Mouse (Mus musculus) heart, embryonic 14.5 days (tissue): ENCODE measurements around the gene Sv2c. TPM values are rescaled to one million over a fixed set of nuclear protein-coding genes. Genes with fewer than 3 reads are reported as not detected.
"Not testable (repeated sequence)": the region's sequence is repeated elsewhere in the genome, so short reads cannot be mapped to it uniquely, and the experiment has no call there.

Experiments used
- ATAC-seq: fragments of 200-750 bp; cut with Nextera tagmentation; 2 replicates; pipeline ENCODE4 v1.8.0; 2017; ENCODE audit warnings: low read depth, moderate TSS enrichment; ENCODE audit not compliant: insufficient number of reproducible peaks, insufficient read depth, low FRiP score
- H3K27ac ChIP-seq, 2 experiments: fragments of 200-500 bp in 1 of 2; fragments of 300-500 bp in 1 of 2; sonication (generic) in 1 of 2; replicated peaks in 1 of 2; 2 replicates each; pipeline ENCODE4 v1.5.1; 2012 to 2014; ENCODE audit warnings: low read depth in 2 of 2, low read length in 2 of 2, control low read depth in 1 of 2, mild to moderate bottlenecking in 1 of 2, mixed read lengths in 1 of 2; ENCODE audit not compliant: control insufficient read depth in 1 of 2, insufficient read depth in 1 of 2
- H3K27me3 ChIP-seq: fragments of 300-500 bp; sonication (generic); 2 replicates; pipeline ENCODE4 v1.6.1; 2014; ENCODE audit warnings: mild to moderate bottlenecking, low read length, control low read depth; ENCODE audit not compliant: control insufficient read depth, insufficient read depth
- H3K36me3 ChIP-seq: fragments of 300-500 bp; sonication (generic); 2 replicates; pipeline ENCODE4 v1.6.1; 2014; ENCODE audit warnings: mild to moderate bottlenecking, control low read depth, low read length, mixed read lengths; ENCODE audit not compliant: control insufficient read depth, insufficient read depth
- H3K4me1 ChIP-seq, 2 experiments: fragments of 200-500 bp in 1 of 2; fragments of 300-500 bp in 1 of 2; sonication (generic) in 1 of 2; 2 replicates each; pipeline ENCODE4 v1.6.1; 2012 to 2014; ENCODE audit warnings: low read length in 2 of 2, control low read depth in 1 of 2, mixed read lengths in 1 of 2; ENCODE audit not compliant: control insufficient read depth in 2 of 2, insufficient read depth in 2 of 2
- H3K4me2 ChIP-seq: fragments of 300-500 bp; sonication (generic); 2 replicates; pipeline ENCODE4 v1.6.1; 2014; ENCODE audit warnings: mild to moderate bottlenecking, low read length
- H3K4me3 ChIP-seq, 2 experiments: fragments of 200-500 bp in 1 of 2; fragments of 300-500 bp in 1 of 2; sonication (generic) in 1 of 2; 2 replicates each; pipeline ENCODE4 v1.5.1; 2012 to 2014; ENCODE audit warnings: low read length in 2 of 2, mild to moderate bottlenecking in 2 of 2, control low read depth in 1 of 2, low read depth in 1 of 2, moderate library complexity in 1 of 2; ENCODE audit not compliant: control insufficient read depth in 1 of 2, insufficient read depth in 1 of 2
- H3K9ac ChIP-seq: fragments of 300-500 bp; sonication (generic); 2 replicates; pipeline ENCODE4 v1.6.1; 2014; ENCODE audit warnings: mild to moderate bottlenecking, low read length
- H3K9me3 ChIP-seq: fragments of 300-500 bp; sonication (generic); 2 replicates; pipeline ENCODE4 v1.6.1; 2016; ENCODE audit warnings: low read length, control low read depth; ENCODE audit not compliant: control insufficient read depth
- WGBS: fragments of 180-500 bp; shearing (Covaris S2); extraction: QIAGEN DNeasy Blood & Tissue Kit; methylation state at CpG from one replicate; pipeline ENCODE4 v1.1.7; 2014; 5-methylcytosine and 5-hydroxymethylcytosine counted together
- polyA plus RNA-seq: library from polyadenylated mRNA; unstranded; fragments of >200 nt; fragmentation: Nextera tagmentation; extraction: Ambion mirVana; gene quantifications from 2 replicates; pipeline ENCODE4 v1.2.1, GENCODE M21; 2014

Gene Sv2c
- polyA plus RNA-seq, 1 experiment from 2014 or later = 1.4 TPM

DNA sequence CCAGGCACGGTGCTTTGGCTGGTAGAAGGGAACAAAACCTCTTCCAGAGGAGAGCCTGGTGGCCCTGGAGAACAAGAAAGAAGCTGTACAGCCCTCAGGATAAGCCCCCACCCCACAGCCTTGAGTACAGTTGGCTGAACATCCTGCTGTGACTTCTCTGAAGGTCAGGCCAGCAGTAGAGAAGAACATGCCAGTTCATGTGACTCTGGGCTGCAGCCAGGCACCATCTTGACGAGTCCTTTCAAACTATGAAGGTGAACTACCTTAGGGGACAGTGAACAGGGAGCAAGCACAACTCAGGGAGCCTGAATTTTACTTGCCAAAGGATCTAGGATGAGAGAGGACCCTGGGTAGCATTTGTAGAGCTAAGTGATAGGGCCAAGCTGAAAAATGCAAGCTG, 19.7 kb downstream of the Sv2c start:
- WGBS = 66% methylated on average over 2 of the region's 2 CpGs
- ATAC-seq = no peak

DNA sequence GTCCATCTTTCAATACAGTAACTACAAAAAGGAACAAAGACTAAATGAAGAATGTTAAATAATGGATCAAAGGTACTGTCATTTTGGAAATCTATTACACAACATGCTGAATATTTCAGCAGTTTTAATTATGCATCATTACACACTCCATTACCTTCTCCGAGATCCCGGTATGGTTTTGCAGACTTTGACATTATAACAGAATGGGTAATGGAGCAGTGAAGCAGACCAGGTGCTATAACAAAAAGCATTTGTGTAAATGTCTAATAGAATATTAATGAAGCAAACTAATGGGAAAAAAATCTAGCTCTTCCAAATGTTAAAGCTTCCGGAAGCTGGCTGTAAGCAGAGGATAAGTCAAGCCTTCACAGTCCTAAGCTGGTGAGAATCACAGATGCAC, 21.6 kb downstream of the Sv2c start:
- Histone ChIP-seq H3K36me3 (no peaks in the 10 kb centered on the region), H3K4me3 (no peak overlapping the region), H3K4me1 (no peaks in the 10 kb centered on the region), H3K9me3 (no peaks in the 10 kb centered on the region), H3K9ac (no peak overlapping the region), H3K4me2 (no peak overlapping the region), H3K27ac (no peak overlapping the region), H3K27me3 (no peaks in the 10 kb centered on the region)
- 88% methylated on average over 3 of the region's 3 CpGs for WGBS
- no peak for ATAC-seq

More for the DNA sequence above, 19.7 kb downstream of the Sv2c start:
- Histone ChIP-seq H3K27ac (no peak overlapping the region), H3K36me3 (no peaks in the 10 kb centered on the region), H3K27me3 (no peaks in the 10 kb centered on the region), H3K9ac (no peak overlapping the region), H3K4me2 (no peak overlapping the region), H3K4me3 (no peak overlapping the region), H3K9me3 (no peaks in the 10 kb centered on the region), H3K4me1 (no peaks in the 10 kb centered on the region)

DNA sequence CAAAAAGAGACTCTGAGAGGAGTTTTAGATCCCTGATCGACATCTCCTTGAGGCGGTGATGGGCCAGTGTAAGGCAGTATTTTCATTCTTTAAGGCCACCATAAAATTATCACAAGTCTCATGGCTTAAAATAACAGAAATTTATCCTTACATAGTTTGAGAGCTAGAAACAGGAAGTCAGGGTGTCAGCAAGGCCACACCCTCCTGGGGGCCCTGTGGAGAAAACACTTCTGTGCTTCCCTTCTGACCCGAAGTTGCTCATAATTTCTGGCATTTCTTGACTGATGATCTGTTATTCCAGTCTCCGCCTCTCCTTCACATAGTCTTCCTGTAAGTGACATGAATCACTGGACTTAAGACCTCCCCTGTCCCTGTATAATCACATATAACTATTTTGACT, 26.0 kb downstream of the Sv2c start:
- no peak overlapping the region for H3K27ac ChIP-seq
- 68% methylated on average over 4 of the region's 4 CpGs for WGBS

DNA sequence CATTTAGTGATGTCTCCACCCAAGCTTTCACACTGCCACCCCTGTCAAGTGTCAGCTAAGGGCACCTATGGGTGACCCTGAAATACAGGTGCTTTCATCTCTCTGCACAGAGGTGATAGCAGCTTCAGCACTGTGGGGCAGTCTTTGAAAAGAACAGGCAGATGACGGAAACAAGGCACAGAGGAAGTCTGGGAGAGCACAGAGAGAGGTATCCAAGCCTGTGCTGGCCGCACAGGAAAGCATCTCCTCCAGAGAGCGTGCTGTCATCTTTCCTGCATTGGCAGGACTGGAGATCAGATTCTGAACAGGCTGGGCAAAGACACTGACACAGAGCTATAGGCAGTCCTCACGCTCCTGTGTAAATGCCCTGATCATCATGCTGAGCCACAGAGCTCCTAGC, 41.4 kb downstream of the Sv2c start:
- no peak overlapping the region for H3K4me3 ChIP-seq
- no peaks in the 10 kb centered on the region for H3K27me3 ChIP-seq
- no peak overlapping the region for H3K27ac ChIP-seq
- no peaks in the 10 kb centered on the region for H3K36me3 ChIP-seq
- H3K9me3 ChIP-seq = no peaks in the 10 kb centered on the region
- H3K9ac ChIP-seq = no peak overlapping the region
- ATAC-seq = no peak
- no peaks in the 10 kb centered on the region for H3K4me1 ChIP-seq
- 52% methylated on average over 4 of the region's 4 CpGs for WGBS
- H3K4me2 ChIP-seq = no peak overlapping the region

More for the DNA sequence above, 26.0 kb downstream of the Sv2c start:
- Histone ChIP-seq H3K4me2 (no peak overlapping the region), H3K4me1 (no peaks in the 10 kb centered on the region), H3K9me3 (no peaks in the 10 kb centered on the region), H3K27me3 (no peaks in the 10 kb centered on the region), H3K9ac (no peak overlapping the region), H3K36me3 (no peaks in the 10 kb centered on the region), H3K4me3 (no peak overlapping the region)
- ATAC-seq = no peak

DNA sequence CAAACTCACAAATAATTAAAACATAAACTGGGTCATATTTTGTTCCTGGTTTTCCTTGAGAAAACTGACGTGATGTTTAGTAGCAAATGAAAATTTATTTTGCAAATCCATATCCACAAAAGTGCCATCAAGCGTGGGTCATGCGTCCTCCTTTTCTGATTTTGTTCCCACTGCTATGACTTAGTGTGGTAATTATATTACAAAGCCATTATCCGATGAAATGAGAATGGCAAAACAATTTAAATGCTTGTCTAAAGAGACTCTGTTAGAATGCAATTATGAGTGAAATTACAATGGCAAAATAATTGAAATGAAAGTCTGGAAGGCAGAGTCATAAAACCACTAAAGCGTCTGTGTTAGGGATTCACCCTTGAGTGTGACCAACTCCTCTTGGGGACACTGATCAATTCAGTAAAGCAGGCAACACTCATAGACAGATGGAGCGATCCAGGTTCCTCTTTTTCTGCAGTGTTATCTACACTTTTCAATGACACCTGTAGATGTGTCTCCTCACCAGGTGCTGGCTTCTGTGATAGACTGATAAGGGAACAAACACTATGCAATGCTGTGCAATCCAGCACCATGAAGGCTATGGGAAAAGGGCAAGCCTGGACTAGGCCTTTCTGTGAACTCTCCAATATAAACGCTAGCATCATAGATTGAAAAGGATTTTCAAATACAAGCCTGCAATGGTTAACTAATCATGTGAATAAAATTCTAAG, 46.6 kb downstream of the Sv2c start:
- no peaks in the 10 kb centered on the region for H3K27me3 ChIP-seq
- ATAC-seq = no peak
- no peak overlapping the region for H3K4me3 ChIP-seq
- H3K36me3 ChIP-seq = no peaks in the 10 kb centered on the region
- H3K9ac ChIP-seq = no peak overlapping the region
- H3K4me2 ChIP-seq = no peak overlapping the region
- H3K4me1 ChIP-seq = no peaks in the 10 kb centered on the region
- H3K9me3 ChIP-seq = no peaks in the 10 kb centered on the region
- no peak overlapping the region for H3K27ac ChIP-seq
- 82% methylated on average over 7 of the region's 7 CpGs for WGBS

DNA sequence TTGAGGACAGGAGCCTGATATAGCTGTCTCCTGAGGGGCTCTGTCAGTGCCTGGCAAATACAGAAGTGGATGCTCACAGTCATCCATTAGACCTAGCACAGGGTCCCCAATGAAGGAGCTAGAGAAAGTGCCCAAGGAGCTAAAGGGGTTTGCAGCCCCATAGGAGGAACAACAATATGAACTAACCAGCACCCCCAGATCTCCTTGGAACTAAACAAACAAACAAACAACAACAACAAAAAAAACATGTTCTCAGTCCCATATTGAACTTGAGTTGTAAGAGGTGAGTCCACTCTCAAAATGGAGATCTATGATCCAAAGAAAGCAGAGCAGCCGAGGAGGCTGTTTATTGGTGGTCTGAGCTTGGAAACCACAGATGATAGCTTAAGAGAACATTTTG, 50.6 kb downstream of the Sv2c start, which contains the start of gene Gm17190:
TSS of gene Gm17190 (plus strand) at position 301 of the 400 bp plus-strand sequence.
- H3K4me1 ChIP-seq, H3K9me3 ChIP-seq, H3K9ac ChIP-seq, H3K4me2 ChIP-seq, H3K27ac ChIP-seq, H3K36me3 ChIP-seq, H3K4me3 ChIP-seq, H3K27me3 ChIP-seq, ATAC-seq: not testable (repeated sequence)
- WGBS = 87% methylated on average over 1 of the region's 1 CpGs

DNA sequence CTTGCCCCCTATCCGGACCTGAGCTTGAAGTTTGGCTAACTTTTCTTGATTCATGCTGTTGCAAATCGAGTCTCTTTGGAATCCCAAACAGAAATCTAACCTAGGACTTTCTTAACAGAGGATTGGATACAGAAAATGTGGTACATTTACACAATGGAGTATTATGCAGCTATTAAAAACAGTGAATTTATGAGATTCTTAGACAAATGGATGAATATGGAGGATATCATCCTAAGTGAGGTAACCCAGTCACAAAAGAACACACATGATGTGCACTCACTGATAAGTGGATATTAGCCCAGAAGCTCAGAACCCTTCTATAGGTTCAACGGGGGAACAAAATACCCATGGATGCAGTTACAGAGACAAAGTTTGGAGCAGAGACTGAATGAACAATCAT, 51.1 kb downstream of the Sv2c start, which contains the start of gene Gm20075:
TSS of gene Gm20075 (minus strand) at position 101 of the 400 bp plus-strand sequence.
- not testable (repeated sequence) for H3K4me2 ChIP-seq, H3K36me3 ChIP-seq, H3K27me3 ChIP-seq, ATAC-seq, H3K4me3 ChIP-seq, H3K27ac ChIP-seq, H3K9ac ChIP-seq, H3K9me3 ChIP-seq, H3K4me1 ChIP-seq
- WGBS = 75% methylated on average over 3 of the region's 3 CpGs

DNA sequence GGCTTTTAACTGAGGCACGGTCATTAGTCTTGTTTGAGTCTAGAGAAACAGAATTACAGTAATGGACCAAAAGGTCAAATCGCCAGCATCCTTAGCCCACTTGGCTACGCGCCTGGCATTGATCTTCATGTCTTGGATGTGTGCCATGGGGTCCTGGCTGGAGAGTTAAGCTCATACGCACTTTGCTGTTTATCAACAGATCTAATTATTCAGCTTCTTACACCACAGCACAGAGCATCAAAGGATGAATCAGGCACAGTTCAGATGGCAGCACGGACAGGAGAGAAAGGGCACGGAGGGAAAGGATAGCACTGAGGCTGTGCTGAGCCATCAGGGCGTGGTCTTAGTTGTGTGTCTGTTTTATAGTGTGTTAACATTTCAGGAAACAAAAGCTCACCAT, 58.8 kb downstream of the Sv2c start:
- Histone ChIP-seq H3K9ac (no peak overlapping the region), H3K4me3 (no peak overlapping the region), H3K4me2 (no peak overlapping the region), H3K4me1 (no peaks in the 10 kb centered on the region), H3K9me3 (no peaks in the 10 kb centered on the region), H3K27ac (no peak overlapping the region), H3K36me3 (no peaks in the 10 kb centered on the region), H3K27me3 (no peaks in the 10 kb centered on the region)
- ATAC-seq = no peak
- WGBS = 65% methylated on average over 8 of the region's 8 CpGs
